Mouse (Mus musculus) embryonic fibroblast, embryonic 13.5 days (primary cell): ENCODE data around the gene Slc25a54. TPM values are rescaled to one million over a fixed set of nuclear protein-coding genes. Genes with fewer than 3 reads are reported as not detected.
A peak's percentile ranks its signal among the peaks of the same experiment; 100 is the strongest.

Experiments used
- H3K27ac ChIP-seq: 2 replicates; pipeline ENCODE4 v1.5.1; 2012; ENCODE audit warnings: low read length, control low read depth, inconsistent platforms; ENCODE audit not compliant: insufficient read depth
- H3K4me1 ChIP-seq: 2 replicates; pipeline ENCODE4 v1.6.1; 2011; ENCODE audit warnings: low read length; ENCODE audit not compliant: control insufficient read depth, insufficient read depth
- H3K4me3 ChIP-seq: 2 replicates; pipeline ENCODE4 v1.5.1; 2011; ENCODE audit warnings: mild to moderate bottlenecking, control low read depth, low read length; ENCODE audit not compliant: insufficient read depth
- CTCF ChIP-seq: IDR thresholded peaks from 2 replicates; pipeline ENCODE4 v1.5.1; 2011; ENCODE audit warnings: mild to moderate bottlenecking, control low read depth, low read length, moderate library complexity, borderline replicate concordance; ENCODE audit not compliant: insufficient read depth
- POLR2A ChIP-seq: IDR thresholded peaks from 2 replicates; pipeline ENCODE4 v1.6.1; 2011; ENCODE audit warnings: low read depth, mild to moderate bottlenecking, control low read depth, low read length, moderate library complexity
- polyA plus RNA-seq: library from polyadenylated mRNA; stranded (reverse); fragments of >200 nt; gene quantifications from 2 replicates; pipeline ENCODE4 v1.2.4, GENCODE M21; 2011; ENCODE audit warnings: low read depth; ENCODE audit not compliant: missing spikeins, insufficient read length

The Slc25a54 gene
- polyA plus RNA-seq, 1 experiment = not detected

GRCm38 (mm10) chr3:109164088-109164487 is 83.8 kb downstream of the Slc25a54 start:
- peak overlapping the region; percentile 82 for H3K27ac ChIP-seq
- H3K4me3 ChIP-seq = no peak overlapping the region
- H3K4me1 ChIP-seq = peaks cover 12% of the 10 kb centered on the region
- TF ChIP-seq CTCF (no peak), POLR2A (no peak)

GRCm38 (mm10) chr3:109164644-109165043 is 84.4 kb downstream of the Slc25a54 start:
- TF ChIP-seq CTCF (no peak), POLR2A (no peak)
- Histone ChIP-seq H3K27ac (peak overlapping the region; percentile 98), H3K4me1 (peaks cover 12% of the 10 kb centered on the region)

GRCm38 (mm10) chr3:109165214-109165829 is 85.1 kb downstream of the Slc25a54 start:
- peak overlapping the region; percentile 98 for H3K27ac ChIP-seq
- TF ChIP-seq CTCF = no peak
- no peak for TF ChIP-seq POLR2A

More at GRCm38 (mm10) chr3:109164644-109165043, 84.4 kb downstream of the Slc25a54 start:
- H3K4me3 ChIP-seq = no peak overlapping the region

More at GRCm38 (mm10) chr3:109165214-109165829, 85.1 kb downstream of the Slc25a54 start:
- no peak overlapping the region for H3K4me3 ChIP-seq
- peaks cover 12% of the 10 kb centered on the region for H3K4me1 ChIP-seq

Other genes starting within 250 kb of the Slc25a54 start
- gene Stxbp3, start 239.9 kb upstream of the Slc25a54 start, polyA plus RNA-seq = 43.0 and 53.9 TPM in 2 replicates
- gene Fndc7, start 190.5 kb upstream of the Slc25a54 start, polyA plus RNA-seq = not detected in 2 replicates
- gene Prpf38b, start 168.7 kb upstream of the Slc25a54 start, polyA plus RNA-seq = 84.1 and 103 TPM in 2 replicates
- gene Henmt1, start 140.6 kb upstream of the Slc25a54 start, polyA plus RNA-seq = not detected in 2 replicates
- gene Gm9857, start 140.0 kb upstream of the Slc25a54 start, polyA plus RNA-seq = not detected in 2 replicates
- gene Fam102b, start 52.9 kb upstream of the Slc25a54 start, polyA plus RNA-seq = 25.3 and 27.8 TPM in 2 replicates
- gene Slc25a24, start 42.7 kb downstream of the Slc25a54 start, polyA plus RNA-seq = 58.7 and 72.0 TPM in 2 replicates